Mouse (Mus musculus): ENCODE data around the gene Smco3. TPM values are rescaled to one million over a fixed set of nuclear protein-coding genes. Genes with fewer than 3 reads are reported as not detected.

Smco3 gene
- polyA plus RNA-seq, 1 experiment from 2014 or later, result not detected

DNA sequence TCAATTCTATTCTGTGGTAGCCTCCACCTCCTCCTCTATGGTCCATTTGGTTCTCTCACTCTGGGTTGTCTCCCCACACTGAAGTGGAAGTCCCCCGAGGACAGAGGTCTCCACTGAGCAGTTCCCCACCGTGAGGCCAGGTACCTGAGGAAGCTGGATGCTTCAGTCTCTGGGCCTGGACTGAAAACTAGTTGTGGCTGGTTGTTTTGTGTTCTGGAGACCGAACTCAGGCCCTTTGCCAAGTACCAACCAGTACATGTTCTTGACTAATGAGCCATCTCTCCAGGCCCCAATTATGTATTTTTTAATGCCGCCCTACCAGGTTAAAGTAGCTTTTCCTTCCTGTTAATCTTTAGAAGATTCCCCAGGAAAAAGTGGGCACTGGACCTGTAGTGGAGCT is 17.1 kb upstream of the Smco3 start:
- no peaks in the 10 kb centered on the region for H3K9me3 ChIP-seq (ENCODE audit: control insufficient read depth, low read length)
- DNase-seq (ENCODE audit: low spot score) (no peak), ATAC-seq (replicated peaks; ENCODE audit: low FRiP score) (no peak)
- 86% methylated on average over 4 of the region's 4 CpGs for WGBS
- H3K36me3 ChIP-seq (ENCODE audit: control insufficient read depth, insufficient read depth, low read length), result no peaks in the 10 kb centered on the region; the same call in 1 of the 2 replicates
- no peak overlapping the region for H3K9ac ChIP-seq (ENCODE audit: low read depth, low read length)
- peaks cover 38% of the 10 kb centered on the region for H3K4me1 ChIP-seq (replicated peaks; ENCODE audit: control insufficient read depth, insufficient read depth, low read length)
- no peak overlapping the region for H3K4me2 ChIP-seq
- no peak overlapping the region for H3K27ac ChIP-seq (ENCODE audit: low read depth, low read length)
- H3K4me3 ChIP-seq (ENCODE audit: low read depth, low read length), result no peak overlapping the region
- H3K27me3 ChIP-seq (replicated peaks; ENCODE audit: control insufficient read depth, insufficient read depth, low read length), result no peaks in the 10 kb centered on the region

DNA sequence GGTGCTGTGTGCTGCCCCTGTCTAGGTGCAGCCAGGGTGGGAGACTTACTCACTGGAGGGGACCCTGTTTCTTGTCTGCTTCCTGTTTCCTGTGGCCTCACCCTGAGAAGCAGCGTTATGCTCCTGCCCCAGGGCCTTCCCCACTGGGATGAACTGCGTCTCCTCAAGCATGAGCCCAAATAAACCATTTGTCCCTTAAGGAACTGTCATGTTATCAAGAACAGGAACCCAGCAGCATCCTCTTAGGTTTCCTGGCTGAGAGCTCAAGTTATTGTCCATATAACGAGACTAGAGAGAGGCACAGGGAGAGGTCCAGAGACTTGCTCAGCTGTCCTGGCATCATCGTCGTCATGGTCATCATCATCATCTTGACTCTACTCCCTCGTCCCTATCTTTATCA is 15.0 kb upstream of the Smco3 start:
- 0 out of 2 replicates have a peak overlapping the region, but pooled peaks have one; percentile 5 for H3K9ac ChIP-seq (ENCODE audit: low read depth, low read length)
- WGBS, result 62% methylated on average over 6 of the region's 6 CpGs
- H3K4me2 ChIP-seq, result no peak overlapping the region
- DNase-seq (ENCODE audit: low spot score) (no peak), ATAC-seq (replicated peaks; ENCODE audit: low FRiP score) (no peak)
- H3K36me3 ChIP-seq (ENCODE audit: control insufficient read depth, insufficient read depth, low read length), result no peaks in the 10 kb centered on the region; the same call in 1 of the 2 replicates
- no peaks in the 10 kb centered on the region for H3K9me3 ChIP-seq (ENCODE audit: control insufficient read depth, low read length)
- H3K27ac ChIP-seq (ENCODE audit: low read depth, low read length), result peak overlapping the region; percentile 32; the same call in 1 of the 2 replicates
- H3K27me3 ChIP-seq (replicated peaks; ENCODE audit: control insufficient read depth, insufficient read depth, low read length), result no peaks in the 10 kb centered on the region
- H3K4me3 ChIP-seq (ENCODE audit: low read depth, low read length), result no peak overlapping the region
- peaks cover 29% of the 10 kb centered on the region for H3K4me1 ChIP-seq (replicated peaks; ENCODE audit: control insufficient read depth, insufficient read depth, low read length)

DNA sequence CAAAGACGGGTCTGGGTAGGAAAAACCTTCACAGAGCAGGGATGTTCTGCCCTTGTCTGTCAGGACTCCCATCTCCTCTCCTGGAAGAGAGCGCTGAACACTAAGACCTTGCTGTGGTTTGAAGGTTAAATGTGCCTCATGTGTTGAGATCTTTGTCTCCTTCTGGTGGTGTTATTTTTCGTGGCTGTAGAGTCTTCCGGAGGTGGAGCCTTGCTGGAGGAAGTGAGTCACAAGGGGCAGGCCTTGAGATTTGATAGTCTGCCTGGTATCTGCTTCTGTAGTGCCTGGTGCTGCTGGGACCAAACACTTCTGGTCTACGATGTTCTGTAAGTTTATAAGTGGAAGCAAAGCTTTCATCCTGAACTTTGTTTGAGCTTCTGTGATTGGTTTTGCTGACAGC is 13.7 kb upstream of the Smco3 start:
- no peaks in the 10 kb centered on the region; the same call in 1 of the 2 replicates for H3K36me3 ChIP-seq (ENCODE audit: control insufficient read depth, insufficient read depth, low read length)
- WGBS, result 78% methylated on average over 5 of the region's 5 CpGs

DNA sequence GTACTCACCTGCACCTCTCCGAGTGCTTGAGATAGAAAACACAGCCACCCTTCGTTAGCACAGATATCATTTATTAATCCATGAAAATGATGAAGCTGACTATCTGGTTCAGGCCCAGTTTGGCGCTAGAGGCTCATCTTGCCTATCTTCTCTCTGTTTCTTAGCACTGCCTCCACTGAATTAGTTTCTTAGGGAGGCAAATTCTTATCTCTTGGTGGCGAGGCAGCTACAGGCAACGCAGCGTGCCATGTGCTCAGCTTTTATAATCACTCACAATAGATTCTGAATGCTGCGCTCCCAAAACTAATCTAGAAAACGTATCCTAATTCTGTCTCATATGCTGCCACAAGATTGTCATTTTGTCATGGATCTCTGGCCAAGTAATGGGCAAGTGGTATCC is 13.1 kb upstream of the Smco3 start:
- Histone ChIP-seq H3K27ac (ENCODE audit: low read depth, low read length) (peak overlapping the region; percentile 64), H3K4me1 (replicated peaks; ENCODE audit: control insufficient read depth, insufficient read depth, low read length) (peaks cover 20% of the 10 kb centered on the region), H3K9ac (ENCODE audit: low read depth, low read length) (peak overlapping the region; percentile 26; the same call in 1 of the 2 replicates)

More for the DNA sequence above, 13.7 kb upstream of the Smco3 start:
- no peaks in the 10 kb centered on the region for H3K9me3 ChIP-seq (ENCODE audit: control insufficient read depth, low read length)
- peak overlapping the region; percentile 26; the same call in 1 of the 2 replicates for H3K9ac ChIP-seq (ENCODE audit: low read depth, low read length)
- DNase-seq (ENCODE audit: low spot score) (no peak), ATAC-seq (replicated peaks; ENCODE audit: low FRiP score) (no peak)
- H3K4me1 ChIP-seq (replicated peaks; ENCODE audit: control insufficient read depth, insufficient read depth, low read length), result peaks cover 20% of the 10 kb centered on the region
- H3K4me3 ChIP-seq (ENCODE audit: low read depth, low read length), result no peak overlapping the region
- H3K27me3 ChIP-seq (replicated peaks; ENCODE audit: control insufficient read depth, insufficient read depth, low read length), result no peaks in the 10 kb centered on the region
- H3K4me2 ChIP-seq, result peak overlapping the region; percentile 35; the same call in 1 of the 2 replicates
- H3K27ac ChIP-seq (ENCODE audit: low read depth, low read length), result peak overlapping the region; percentile 64; the same call in 1 of the 2 replicates

DNA sequence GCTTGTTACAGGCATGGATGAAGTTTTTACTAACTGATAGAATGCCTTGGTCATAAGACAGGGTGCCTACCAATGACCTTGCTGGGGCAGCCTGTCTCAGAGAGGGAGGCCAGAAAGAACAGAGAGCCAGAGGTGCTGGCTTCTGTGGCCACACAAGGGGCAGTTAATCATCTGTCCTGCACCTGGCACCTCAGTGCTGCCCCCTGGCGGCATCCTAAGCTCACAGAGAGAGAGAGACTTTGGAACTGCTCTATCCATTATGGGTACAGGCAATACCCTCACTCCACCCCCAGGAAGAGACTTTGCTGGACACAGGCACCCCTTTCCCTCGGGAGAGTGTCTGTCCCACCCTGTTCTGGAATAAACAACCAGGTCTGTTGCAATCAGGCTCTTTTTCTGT is 12.5 kb upstream of the Smco3 start:
- H3K4me1 ChIP-seq (replicated peaks; ENCODE audit: control insufficient read depth, insufficient read depth, low read length), result peaks cover 20% of the 10 kb centered on the region
- H3K36me3 ChIP-seq (ENCODE audit: control insufficient read depth, insufficient read depth, low read length), result no peaks in the 10 kb centered on the region; the same call in 1 of the 2 replicates
- no peak overlapping the region for H3K4me3 ChIP-seq (ENCODE audit: low read depth, low read length)
- ATAC-seq (replicated peaks; ENCODE audit: low FRiP score), result peak; percentile 63
- H3K27me3 ChIP-seq (replicated peaks; ENCODE audit: control insufficient read depth, insufficient read depth, low read length), result no peaks in the 10 kb centered on the region
- no peak overlapping the region for H3K9ac ChIP-seq (ENCODE audit: low read depth, low read length)
- H3K27ac ChIP-seq (ENCODE audit: low read depth, low read length), result peak overlapping the region; percentile 64; the same call in 1 of the 2 replicates
- 23% methylated on average over 2 of the region's 2 CpGs for WGBS
- DNase-seq (ENCODE audit: low spot score), result no peak
- H3K4me2 ChIP-seq, result peak overlapping the region; percentile 16
- H3K9me3 ChIP-seq (ENCODE audit: control insufficient read depth, low read length), result no peaks in the 10 kb centered on the region

More for the DNA sequence above, 13.1 kb upstream of the Smco3 start:
- Histone ChIP-seq H3K27me3 (replicated peaks; ENCODE audit: control insufficient read depth, insufficient read depth, low read length) (no peaks in the 10 kb centered on the region), H3K36me3 (ENCODE audit: control insufficient read depth, insufficient read depth, low read length) (no peaks in the 10 kb centered on the region; the same call in 1 of the 2 replicates), H3K4me2 (peak overlapping the region; percentile 35), H3K9me3 (ENCODE audit: control insufficient read depth, low read length) (no peaks in the 10 kb centered on the region), H3K4me3 (ENCODE audit: low read depth, low read length) (no peak overlapping the region)
- 65% methylated on average over 8 of the region's 8 CpGs for WGBS
- DNase-seq (ENCODE audit: low spot score), result no peak
- ATAC-seq (replicated peaks; ENCODE audit: low FRiP score), result peak; percentile 71

DNA sequence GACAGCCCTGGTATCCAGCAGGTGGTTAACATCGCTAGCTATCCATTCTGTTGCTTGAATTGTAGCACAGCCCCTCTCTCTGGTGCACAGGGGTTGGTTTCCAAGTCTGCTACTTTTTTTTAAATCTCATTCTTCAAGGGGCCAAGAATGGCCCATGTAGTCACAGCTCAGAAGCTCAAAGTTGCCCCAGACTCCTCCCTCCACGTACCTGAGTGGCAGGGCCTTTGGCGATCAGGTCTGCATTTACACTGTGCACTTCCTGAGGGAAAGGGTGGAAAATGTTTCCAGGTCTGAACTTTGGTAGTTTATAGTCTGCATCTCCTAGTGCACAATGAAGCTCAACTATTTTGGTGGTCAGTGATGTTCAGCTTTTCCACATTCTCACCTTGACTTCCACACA is 12.0 kb upstream of the Smco3 start:
- no peaks in the 10 kb centered on the region; the same call in 1 of the 2 replicates for H3K36me3 ChIP-seq (ENCODE audit: control insufficient read depth, insufficient read depth, low read length)

DNA sequence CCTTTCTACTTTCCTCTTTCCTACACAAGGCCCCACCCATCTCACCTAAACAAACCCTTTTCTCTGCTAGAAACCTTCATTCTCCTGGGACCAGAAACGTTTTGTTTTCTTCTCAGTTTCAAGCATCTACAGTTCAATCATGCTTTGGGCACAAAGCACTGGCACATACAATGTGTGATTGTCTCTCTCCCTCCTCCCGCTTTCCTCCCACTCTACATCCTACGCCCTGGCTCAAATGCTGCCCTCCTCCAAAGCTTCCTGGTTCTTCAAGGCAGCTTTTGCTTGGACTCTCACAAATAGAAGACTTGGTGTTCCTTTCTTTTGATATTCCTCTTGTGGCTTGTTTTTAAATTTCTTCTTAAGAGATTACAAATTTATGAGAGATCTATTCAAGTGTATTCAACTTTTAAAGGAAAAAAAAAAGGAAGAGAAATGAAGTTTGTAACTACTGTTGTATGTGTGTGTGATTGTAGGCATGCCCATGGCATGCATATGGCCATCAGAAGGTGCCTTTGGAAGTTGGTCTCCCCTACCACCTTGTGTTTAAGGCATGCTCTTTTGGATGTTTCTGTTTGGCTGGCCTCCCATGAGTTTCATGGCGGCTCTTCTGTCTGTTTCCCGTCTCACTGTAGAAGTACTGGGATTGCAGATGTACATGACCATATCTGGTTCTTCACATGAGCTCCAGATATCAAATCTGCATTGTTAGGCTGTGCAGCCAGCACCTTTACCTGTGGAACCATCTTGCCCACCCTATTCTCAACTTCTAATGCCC is 10.6 kb upstream of the Smco3 start:
- H3K27me3 ChIP-seq (replicated peaks; ENCODE audit: control insufficient read depth, insufficient read depth, low read length), result no peaks in the 10 kb centered on the region
- 71% methylated on average over 5 of the region's 5 CpGs for WGBS
- H3K9ac ChIP-seq (ENCODE audit: low read depth, low read length), result no peak overlapping the region
- no peak overlapping the region for H3K4me3 ChIP-seq (ENCODE audit: low read depth, low read length)
- H3K4me1 ChIP-seq (replicated peaks; ENCODE audit: control insufficient read depth, insufficient read depth, low read length), result peaks cover 20% of the 10 kb centered on the region
- H3K27ac ChIP-seq (ENCODE audit: low read depth, low read length), result no peak overlapping the region
- no peak overlapping the region for H3K4me2 ChIP-seq
- ATAC-seq (replicated peaks; ENCODE audit: low FRiP score) (no peak), DNase-seq (ENCODE audit: low spot score) (no peak)
- H3K9me3 ChIP-seq (ENCODE audit: control insufficient read depth, low read length), result no peaks in the 10 kb centered on the region
- no peaks in the 10 kb centered on the region; the same call in 1 of the 2 replicates for H3K36me3 ChIP-seq (ENCODE audit: control insufficient read depth, insufficient read depth, low read length)

More for the DNA sequence above, 12.0 kb upstream of the Smco3 start:
- H3K27me3 ChIP-seq (replicated peaks; ENCODE audit: control insufficient read depth, insufficient read depth, low read length), result no peaks in the 10 kb centered on the region
- peaks cover 20% of the 10 kb centered on the region for H3K4me1 ChIP-seq (replicated peaks; ENCODE audit: control insufficient read depth, insufficient read depth, low read length)
- ATAC-seq (replicated peaks; ENCODE audit: low FRiP score) (no peak), DNase-seq (ENCODE audit: low spot score) (no peak)
- WGBS, result 94% methylated on average over 3 of the region's 3 CpGs
- no peak overlapping the region for H3K9ac ChIP-seq (ENCODE audit: low read depth, low read length)
- H3K4me3 ChIP-seq (ENCODE audit: low read depth, low read length), result no peak overlapping the region
- H3K4me2 ChIP-seq, result no peak overlapping the region
- no peak overlapping the region for H3K27ac ChIP-seq (ENCODE audit: low read depth, low read length)
- H3K9me3 ChIP-seq (ENCODE audit: control insufficient read depth, low read length), result no peaks in the 10 kb centered on the region

DNA sequence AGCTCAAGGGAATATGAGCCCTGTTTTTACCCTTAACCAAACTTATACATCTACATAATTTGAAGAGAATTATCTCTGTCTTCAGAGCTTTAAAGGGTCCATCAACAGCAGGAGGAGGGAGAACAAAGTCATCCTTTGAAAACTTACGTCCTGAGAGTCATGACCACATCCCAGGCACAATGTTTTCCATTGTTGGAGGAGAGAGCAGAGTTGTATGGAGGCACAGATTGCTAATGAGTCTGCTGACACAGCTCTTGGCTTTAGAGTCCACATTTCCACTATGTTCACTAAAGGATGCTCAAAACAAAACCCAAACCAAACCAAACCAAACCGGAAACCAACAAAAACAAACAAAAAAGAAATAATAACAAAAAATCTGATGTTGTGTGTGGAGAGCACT is 9.7 kb upstream of the Smco3 start:
- Histone ChIP-seq H3K36me3 (ENCODE audit: control insufficient read depth, insufficient read depth, low read length) (no peaks in the 10 kb centered on the region; the same call in 1 of the 2 replicates), H3K4me3 (ENCODE audit: low read depth, low read length) (no peak overlapping the region), H3K27ac (ENCODE audit: low read depth, low read length) (no peak overlapping the region), H3K9me3 (ENCODE audit: control insufficient read depth, low read length) (no peaks in the 10 kb centered on the region), H3K4me1 (replicated peaks; ENCODE audit: control insufficient read depth, insufficient read depth, low read length) (peaks cover 18% of the 10 kb centered on the region), H3K4me2 (no peak overlapping the region), H3K27me3 (replicated peaks; ENCODE audit: control insufficient read depth, insufficient read depth, low read length) (no peaks in the 10 kb centered on the region), H3K9ac (ENCODE audit: low read depth, low read length) (no peak overlapping the region)
- ATAC-seq (replicated peaks; ENCODE audit: low FRiP score) (no peak), DNase-seq (ENCODE audit: low spot score) (no peak)
- 81% methylated on average over 2 of the region's 2 CpGs for WGBS

Measured in liver, embryonic 11.5 days (tissue).